Mouse (Mus musculus): ENCODE results near the gene Ffar2. TPM values are rescaled to one million over a fixed set of nuclear protein-coding genes. Genes with fewer than 3 reads are reported as not detected.
"Not testable (repeated sequence)": the region's sequence is repeated elsewhere in the genome, so short reads cannot be mapped to it uniquely, and the experiment has no call there.

Gene Ffar2
- total RNA-seq (2015) = 3.4 and 4.0 TPM in 2 replicates
- total RNA-seq (2017) = 12.2 and 15.3 TPM in 2 replicates

GRCm38 (mm10) chr7:30823675-30824074, at the start of gene Ffar2:
Gene Ffar2, minus strand, starts transcription at chr7:30823775.
- no peak for ATAC-seq (ENCODE audit: poor library complexity, severe bottlenecking)

- peak; percentile 95 for ATAC-seq (ENCODE audit: poor library complexity, severe bottlenecking)
Measured at GRCm38 (mm10) chr7:30873083-30873482, 49.5 kb upstream of the Ffar2 start.

GRCm38 (mm10) chr7:30863386-30863785, 39.8 kb upstream of the Ffar2 start:
- ATAC-seq (ENCODE audit: poor library complexity, severe bottlenecking) = no peak

- no peak for ATAC-seq (ENCODE audit: poor library complexity, severe bottlenecking)
Measured at GRCm38 (mm10) chr7:30861464-30861863, 37.9 kb upstream of the Ffar2 start, which contains the start of gene Ffar1. Gene Ffar1, minus strand, starts transcription at chr7:30861564.

- peak; percentile 92 for ATAC-seq (ENCODE audit: poor library complexity, severe bottlenecking)
Measured at GRCm38 (mm10) chr7:30859635-30860402, 36.2 kb upstream of the Ffar2 start.

GRCm38 (mm10) chr7:30859290-30859634, 35.7 kb upstream of the Ffar2 start:
- peak; percentile 85 for ATAC-seq (ENCODE audit: poor library complexity, severe bottlenecking)

GRCm38 (mm10) chr7:30857746-30858145, 34.2 kb upstream of the Ffar2 start:
- no peak for ATAC-seq (ENCODE audit: poor library complexity, severe bottlenecking)

GRCm38 (mm10) chr7:30856078-30856477, 32.5 kb upstream of the Ffar2 start, which contains the start of gene Ffar3:
Gene Ffar3, minus strand, starts transcription at chr7:30856178.
- no peak for ATAC-seq (ENCODE audit: poor library complexity, severe bottlenecking)

- ATAC-seq (ENCODE audit: poor library complexity, severe bottlenecking) = no peak
Measured at GRCm38 (mm10) chr7:30851421-30851820, 27.8 kb upstream of the Ffar2 start.

GRCm38 (mm10) chr7:30847934-30848333, 24.4 kb upstream of the Ffar2 start:
- ATAC-seq (ENCODE audit: poor library complexity, severe bottlenecking) = no peak

GRCm38 (mm10) chr7:30847386-30847785, 23.8 kb upstream of the Ffar2 start:
- ATAC-seq (ENCODE audit: poor library complexity, severe bottlenecking) = no peak

GRCm38 (mm10) chr7:30846505-30847053, 23.0 kb upstream of the Ffar2 start:
- ATAC-seq (ENCODE audit: poor library complexity, severe bottlenecking) = peak; percentile 47

GRCm38 (mm10) chr7:30844676-30845297, 21.2 kb upstream of the Ffar2 start:
- ATAC-seq (ENCODE audit: poor library complexity, severe bottlenecking) = no peak

GRCm38 (mm10) chr7:30842092-30842491, 18.5 kb upstream of the Ffar2 start:
- ATAC-seq (ENCODE audit: poor library complexity, severe bottlenecking) = peak; percentile 82

GRCm38 (mm10) chr7:30841379-30841778, 17.8 kb upstream of the Ffar2 start:
- ATAC-seq (ENCODE audit: poor library complexity, severe bottlenecking) = no peak

- ATAC-seq (ENCODE audit: poor library complexity, severe bottlenecking) = no peak
Measured at GRCm38 (mm10) chr7:30840306-30840705, 16.7 kb upstream of the Ffar2 start.

GRCm38 (mm10) chr7:30837277-30837676, 13.7 kb upstream of the Ffar2 start:
- no peak for ATAC-seq (ENCODE audit: poor library complexity, severe bottlenecking)

GRCm38 (mm10) chr7:30832684-30833083, 9.1 kb upstream of the Ffar2 start:
- not testable (repeated sequence) for ATAC-seq (ENCODE audit: poor library complexity, severe bottlenecking)

- peak; percentile 59 for ATAC-seq (ENCODE audit: poor library complexity, severe bottlenecking)
Measured at GRCm38 (mm10) chr7:30832261-30832660, 8.7 kb upstream of the Ffar2 start.

- ATAC-seq (ENCODE audit: poor library complexity, severe bottlenecking) = no peak
Measured at GRCm38 (mm10) chr7:30829428-30829827, 5.9 kb upstream of the Ffar2 start.

- ATAC-seq (ENCODE audit: poor library complexity, severe bottlenecking) = not testable (repeated sequence)
Measured at GRCm38 (mm10) chr7:30828871-30829270, 5.3 kb upstream of the Ffar2 start.

- ATAC-seq (ENCODE audit: poor library complexity, severe bottlenecking) = no peak
Measured at GRCm38 (mm10) chr7:30826660-30827059, 3.1 kb upstream of the Ffar2 start.

Measured in megakaryocyte, adult 5-6 weeks (primary cell).